Mouse (Mus musculus): ENCODE data around the gene Mog.

GRCm38 (mm10) chr17:36993770-36994325 is 29.4 kb downstream of the Mog start:
- TF ChIP-seq POLR2A (IDR thresholded peaks at IDR 0.05; ENCODE audit: low read depth, low read length) (no peak), CTCF (IDR thresholded peaks at IDR 0.05; ENCODE audit: borderline replicate concordance, insufficient read depth, low read length) (no peak)

Data from embryonic fibroblast, embryonic 13.5 days (primary cell).